Mouse (Mus musculus) neural tube, embryonic 14.5 days (tissue): ENCODE results near the gene Dock7. TPM values are rescaled to one million over a fixed set of nuclear protein-coding genes. Genes with fewer than 3 reads are reported as not detected.
"Not testable (repeated sequence)": the region's sequence is repeated elsewhere in the genome, so short reads cannot be mapped to it uniquely, and the experiment has no call there.

ENCODE experiments used
- ATAC-seq: fragments of 200-750 bp; cut with Nextera tagmentation; 2 replicates; pipeline ENCODE4 v1.8.0; 2017; ENCODE audit warnings: low read depth, mild to moderate bottlenecking, moderate TSS enrichment, moderate library complexity
- H3K27ac ChIP-seq: fragments of 300-500 bp; sonication (generic); 2 replicates; pipeline ENCODE4 v1.5.1; 2014; ENCODE audit warnings: low read depth, mild to moderate bottlenecking, control low read depth, low read length, moderate library complexity, mixed read lengths
- H3K27me3 ChIP-seq: fragments of 300-500 bp; sonication (generic); 2 replicates; pipeline ENCODE4 v1.6.1; 2014; ENCODE audit warnings: low read length; ENCODE audit not compliant: control insufficient read depth, insufficient read depth
- H3K36me3 ChIP-seq: fragments of 300-500 bp; sonication (generic); 2 replicates; pipeline ENCODE4 v1.6.1; 2014; ENCODE audit warnings: low read length, mixed read lengths; ENCODE audit not compliant: control insufficient read depth, insufficient read depth
- H3K4me1 ChIP-seq: fragments of 300-500 bp; sonication (generic); 2 replicates; pipeline ENCODE4 v1.6.1; 2014; ENCODE audit warnings: low read length; ENCODE audit not compliant: control insufficient read depth, insufficient read depth
- H3K4me2 ChIP-seq: fragments of 300-500 bp; sonication (generic); 2 replicates; pipeline ENCODE4 v1.6.1; 2014; ENCODE audit warnings: mild to moderate bottlenecking, low read depth, low read length, control low read depth
- H3K4me3 ChIP-seq: fragments of 300-500 bp; sonication (generic); 2 replicates; pipeline ENCODE4 v1.5.1; 2014; ENCODE audit warnings: low read depth, low read length, control low read depth, mixed read lengths
- H3K9ac ChIP-seq: fragments of 300-500 bp; sonication (generic); replicated peaks from 2 replicates; pipeline ENCODE4 v1.6.1; 2014; ENCODE audit warnings: low read depth, mild to moderate bottlenecking, control low read depth, low read length, mixed read lengths
- H3K9me3 ChIP-seq: fragments of 300-500 bp; sonication (generic); 2 replicates; pipeline ENCODE4 v1.6.1; 2016; ENCODE audit warnings: low read length; ENCODE audit not compliant: control insufficient read depth
- WGBS: fragments of 180-500 bp; shearing (Covaris S2); extraction: QIAGEN DNeasy Blood & Tissue Kit; methylation state at CpG from one replicate; pipeline ENCODE4 v1.1.7; 2014; 5-methylcytosine and 5-hydroxymethylcytosine counted together
- polyA plus RNA-seq: library from polyadenylated mRNA; unstranded; fragments of >200 nt; fragmentation: Nextera tagmentation; extraction: Ambion mirVana; gene quantifications from 2 replicates; pipeline ENCODE4 v1.2.1, GENCODE M21; 2014

Dock7 gene
- polyA plus RNA-seq, 1 experiment from 2014 or later, result 97.1 TPM

GRCm38 (mm10) chr4:99011039-99011438 is 109.7 kb downstream of the Dock7 start:
- ATAC-seq, result no peak
- no peak overlapping the region for H3K4me2 ChIP-seq
- no peaks in the 10 kb centered on the region for H3K27me3 ChIP-seq
- no peak overlapping the region for H3K4me3 ChIP-seq
- no peaks in the 10 kb centered on the region for H3K4me1 ChIP-seq
- WGBS, result 93% methylated on average over 4 of the region's 4 CpGs
- H3K9me3 ChIP-seq, result no peaks in the 10 kb centered on the region
- peaks cover 11% of the 10 kb centered on the region for H3K36me3 ChIP-seq
- no peak overlapping the region for H3K27ac ChIP-seq
- H3K9ac ChIP-seq, result no peak overlapping the region

DNA sequence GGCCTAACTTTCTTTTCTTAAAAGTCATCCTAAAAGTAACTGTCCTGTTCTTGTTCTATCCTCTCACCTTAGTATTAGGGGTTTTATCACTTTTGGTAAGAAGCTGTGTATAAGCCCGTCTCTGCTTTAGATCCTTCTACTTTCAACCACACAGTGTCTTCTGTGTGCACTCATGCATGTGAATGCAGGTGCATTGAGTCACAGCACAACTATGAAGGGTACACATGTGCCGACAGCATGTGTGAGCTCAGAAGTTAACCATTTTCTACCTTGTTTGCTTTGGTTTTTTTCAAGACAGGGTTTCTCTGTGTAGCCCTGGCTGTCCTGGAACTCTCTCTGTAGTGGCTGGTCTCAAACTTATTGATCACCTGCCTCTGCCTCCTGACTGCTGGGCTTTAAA is 114.4 kb downstream of the Dock7 start:
- no peaks in the 10 kb centered on the region for H3K9me3 ChIP-seq
- 90% methylated on average over 2 of the region's 2 CpGs for WGBS
- no peaks in the 10 kb centered on the region for H3K4me1 ChIP-seq
- no peak overlapping the region for H3K4me3 ChIP-seq
- peaks cover 11% of the 10 kb centered on the region for H3K36me3 ChIP-seq
- no peak overlapping the region for H3K9ac ChIP-seq
- H3K27me3 ChIP-seq, result no peaks in the 10 kb centered on the region
- ATAC-seq, result no peak
- no peak overlapping the region for H3K4me2 ChIP-seq
- H3K27ac ChIP-seq, result no peak overlapping the region

GRCm38 (mm10) chr4:99005574-99005973 is 115.1 kb downstream of the Dock7 start:
- H3K27ac ChIP-seq, result no peak overlapping the region
- no peak overlapping the region for H3K4me2 ChIP-seq
- peaks cover 8% of the 10 kb centered on the region for H3K36me3 ChIP-seq
- no peak for ATAC-seq
- no peaks in the 10 kb centered on the region for H3K4me1 ChIP-seq
- no peak overlapping the region for H3K9ac ChIP-seq
- H3K27me3 ChIP-seq, result no peaks in the 10 kb centered on the region
- WGBS, result 98% methylated on average over 2 of the region's 2 CpGs
- H3K4me3 ChIP-seq, result no peak overlapping the region
- no peaks in the 10 kb centered on the region for H3K9me3 ChIP-seq

DNA sequence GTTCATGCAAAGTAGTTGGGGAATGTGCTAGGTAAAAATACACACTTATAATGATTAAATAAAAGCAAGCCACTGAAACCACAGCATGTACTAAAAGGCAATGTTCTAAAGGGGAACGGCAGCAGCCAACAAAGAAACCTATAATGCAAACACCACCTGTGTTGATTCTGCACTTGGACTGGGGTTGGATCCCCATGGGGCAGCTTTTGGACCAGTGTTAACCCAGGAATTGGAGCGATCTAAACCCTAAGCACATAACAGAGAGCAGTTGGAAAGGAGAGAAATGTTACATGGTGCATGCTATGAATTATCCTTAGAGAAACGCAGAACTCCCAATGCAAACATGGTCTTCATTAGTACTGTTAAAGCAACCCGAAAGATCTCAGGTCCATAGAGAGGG is 127.2 kb downstream of the Dock7 start:
- H3K36me3 ChIP-seq, result peaks cover 9% of the 10 kb centered on the region
- H3K27ac ChIP-seq, result no peak overlapping the region
- ATAC-seq, result no peak
- H3K4me1 ChIP-seq, result no peaks in the 10 kb centered on the region
- H3K4me2 ChIP-seq, result no peak overlapping the region
- H3K9ac ChIP-seq, result no peak overlapping the region
- H3K27me3 ChIP-seq, result no peaks in the 10 kb centered on the region
- no peak overlapping the region for H3K4me3 ChIP-seq
- WGBS, result 84% methylated on average over 4 of the region's 4 CpGs
- no peaks in the 10 kb centered on the region for H3K9me3 ChIP-seq

DNA sequence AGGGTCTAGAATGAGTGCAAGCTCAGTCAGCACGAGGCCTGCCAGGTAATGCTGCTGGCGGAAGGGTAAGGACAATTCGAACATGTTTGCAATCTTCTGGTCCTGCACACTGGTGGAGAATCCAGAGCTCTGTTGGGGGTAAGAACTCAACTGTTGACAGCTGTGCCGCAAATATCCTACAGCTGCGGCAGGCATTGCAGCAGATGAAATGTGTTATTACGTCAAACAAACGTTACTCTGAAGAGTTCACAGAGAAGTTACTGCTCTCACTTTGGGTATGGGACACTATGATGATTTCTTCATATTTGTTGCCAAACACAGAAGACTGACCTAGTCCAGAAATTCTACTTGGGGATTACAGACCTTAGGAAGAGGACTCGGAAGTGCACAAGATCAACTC is 136.0 kb downstream of the Dock7 start:
- Histone ChIP-seq H3K4me3 (no peak overlapping the region), H3K9me3 (no peaks in the 10 kb centered on the region), H3K27me3 (no peaks in the 10 kb centered on the region), H3K4me2 (no peak overlapping the region), H3K36me3 (peaks cover 35% of the 10 kb centered on the region), H3K9ac (no peak overlapping the region), H3K27ac (no peak overlapping the region), H3K4me1 (no peaks in the 10 kb centered on the region)
- 94% methylated on average over 8 of the region's 8 CpGs for WGBS
- ATAC-seq, result no peak

DNA sequence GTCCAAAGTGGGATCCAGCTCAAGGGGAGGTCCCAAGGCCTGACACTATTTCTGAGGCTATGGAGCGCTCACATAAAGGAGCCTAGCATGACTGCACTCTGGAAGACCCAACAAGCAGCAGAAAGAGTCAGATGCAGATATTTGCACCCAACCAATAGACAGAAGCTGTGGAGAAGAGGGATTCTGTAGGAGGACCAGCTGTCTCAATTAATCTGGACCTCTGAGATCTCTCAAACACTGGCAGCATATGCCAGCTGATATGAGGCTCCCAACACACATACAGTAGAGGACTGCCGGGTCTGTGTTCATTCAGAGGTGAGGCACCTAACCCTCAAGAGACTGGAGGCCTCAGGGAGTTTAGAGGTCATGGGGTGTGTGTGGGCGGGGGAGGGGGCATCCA is 140.7 kb downstream of the Dock7 start:
- not testable (repeated sequence) for H3K27me3 ChIP-seq, H3K4me2 ChIP-seq, H3K4me3 ChIP-seq, H3K9me3 ChIP-seq, ATAC-seq, H3K27ac ChIP-seq, H3K9ac ChIP-seq, H3K4me1 ChIP-seq
- WGBS, result 93% methylated on average over 3 of the region's 3 CpGs
- peaks cover 30% of the 10 kb centered on the region for H3K36me3 ChIP-seq

DNA sequence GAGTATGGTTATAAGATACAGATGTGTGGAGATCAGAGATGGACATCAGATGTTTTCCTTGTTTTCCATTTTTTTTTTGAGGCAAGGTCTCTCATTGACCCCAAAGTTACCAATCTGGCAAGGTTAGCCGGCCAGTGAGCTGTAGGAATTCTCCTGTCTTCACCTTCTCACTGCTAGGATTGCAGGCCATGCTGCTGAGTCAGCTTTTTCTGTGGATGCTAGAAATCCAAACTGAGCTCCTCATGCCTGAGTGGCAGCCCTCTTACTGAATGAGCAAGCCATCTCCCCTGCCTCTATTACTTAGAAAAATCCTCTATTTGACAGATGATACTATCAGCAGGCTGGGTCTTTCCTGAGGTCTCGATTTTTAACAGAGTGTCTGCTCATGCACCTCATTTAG is 142.0 kb downstream of the Dock7 start:
- Histone ChIP-seq H3K4me3 (no peak overlapping the region), H3K4me1 (no peaks in the 10 kb centered on the region), H3K9me3 (no peaks in the 10 kb centered on the region), H3K4me2 (no peak overlapping the region), H3K27ac (no peak overlapping the region), H3K36me3 (peaks cover 29% of the 10 kb centered on the region), H3K9ac (no peak overlapping the region), H3K27me3 (no peaks in the 10 kb centered on the region)
- ATAC-seq, result no peak
- WGBS, result 88% methylated on average over 2 of the region's 2 CpGs

DNA sequence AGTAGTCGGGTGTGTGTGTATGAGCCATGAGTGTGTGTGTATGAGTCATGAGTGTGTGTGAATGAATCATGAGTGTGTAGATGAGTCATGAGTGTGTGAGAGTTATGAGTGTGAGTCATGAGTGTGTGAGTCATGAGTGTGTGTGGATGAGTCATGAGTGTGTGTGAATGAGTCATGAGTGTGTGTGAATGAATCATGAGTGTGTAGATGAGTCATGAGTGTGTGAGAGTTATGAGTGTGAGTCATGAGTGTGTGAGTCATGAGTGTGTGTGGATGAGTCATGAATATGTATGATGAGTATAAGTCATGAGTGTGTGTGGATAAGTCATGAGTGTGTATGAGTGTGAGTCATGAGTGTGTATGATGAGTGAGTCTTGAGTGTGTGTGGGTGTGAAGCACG is 142.4 kb downstream of the Dock7 start:
- H3K9me3 ChIP-seq, H3K4me2 ChIP-seq, H3K9ac ChIP-seq, H3K27me3 ChIP-seq, ATAC-seq, H3K4me1 ChIP-seq, H3K4me3 ChIP-seq, H3K27ac ChIP-seq: not testable (repeated sequence)
- peaks cover 31% of the 10 kb centered on the region for H3K36me3 ChIP-seq
- WGBS, result 96% methylated on average over 2 of the region's 2 CpGs

GRCm38 (mm10) chr4:98975741-98976140 is 145.0 kb downstream of the Dock7 start:
- Histone ChIP-seq H3K36me3 (peaks cover 42% of the 10 kb centered on the region), H3K9ac (no peak overlapping the region), H3K4me2 (no peak overlapping the region), H3K27me3 (no peaks in the 10 kb centered on the region), H3K27ac (no peak overlapping the region), H3K9me3 (no peaks in the 10 kb centered on the region), H3K4me1 (no peaks in the 10 kb centered on the region), H3K4me3 (no peak overlapping the region)
- ATAC-seq, result no peak
- WGBS, result 51% methylated on average over 8 of the region's 8 CpGs

GRCm38 (mm10) chr4:98969946-98970345 is 150.8 kb downstream of the Dock7 start:
- Histone ChIP-seq H3K4me1 (no peaks in the 10 kb centered on the region), H3K36me3 (peaks cover 56% of the 10 kb centered on the region), H3K9me3 (no peaks in the 10 kb centered on the region), H3K27ac (no peak overlapping the region), H3K27me3 (no peaks in the 10 kb centered on the region), H3K9ac (no peak overlapping the region), H3K4me2 (no peak overlapping the region), H3K4me3 (no peak overlapping the region)
- no peak for ATAC-seq
- 89% methylated on average over 3 of the region's 3 CpGs for WGBS
